In the genomic region with DNA sequence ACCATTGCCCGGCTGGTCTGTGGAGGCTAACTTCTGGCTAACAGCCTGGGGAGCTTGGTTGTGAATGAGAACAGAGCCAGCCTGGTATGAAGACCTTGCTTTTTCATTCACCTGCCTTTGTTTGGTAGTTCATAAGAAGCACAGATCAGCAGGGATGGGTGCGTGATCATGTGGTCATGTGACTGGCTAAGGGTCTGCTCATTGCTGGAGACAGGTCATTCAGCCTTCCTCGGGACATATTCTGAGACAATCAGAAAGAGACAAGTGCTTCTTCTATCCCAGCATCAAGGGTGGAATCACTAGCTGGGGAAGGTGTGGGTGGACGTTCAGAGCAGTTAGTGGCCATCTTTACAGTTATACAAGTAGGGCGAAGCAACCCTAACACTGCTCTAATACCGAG, we compare ENCODE assay signal across 18 mouse cellular contexts.
"Had no signal": no experiment of that assay in that cellular context is flagged by ENCODE, and none has a peak within 500 bp of the region (broad histone marks: within the 10 kb centered on the region; RNA-seq: fewer than 3 reads in every experiment).

No protein-coding gene starts in this region.

- DNase-seq: kidney, adult 11 months; kidney, adult 8-10 months; kidney, postnatal 10 days; kidney, postnatal 36 days; layer of hippocampus, postnatal 36 days; lung, embryonic 14.5 days; retina, postnatal 1 day; thymus, adult 2 months; thymus, postnatal 25 days had no signal

- H3K36me3 ChIP-seq: kidney, embryonic 15.5 days; midbrain, embryonic 12.5 days; midbrain, embryonic 15.5 days; neural tube, embryonic 13.5 days had no signal

- H3K4me1 ChIP-seq: kidney, embryonic 15.5 days; midbrain, embryonic 12.5 days; midbrain, embryonic 15.5 days; neural tube, embryonic 13.5 days had no signal

- H3K27ac ChIP-seq: kidney, embryonic 15.5 days; left cerebral cortex, adult 2 months; macrophage; midbrain, embryonic 12.5 days; midbrain, embryonic 15.5 days; neural tube, embryonic 13.5 days; stomach, postnatal 0 days had no signal

- H3K9me3 ChIP-seq: kidney, embryonic 15.5 days; midbrain, embryonic 12.5 days; midbrain, embryonic 15.5 days; neural tube, embryonic 13.5 days had no signal

- H3K4me3 ChIP-seq: kidney, embryonic 15.5 days; left cerebral cortex, adult 2 months; midbrain, embryonic 12.5 days; midbrain, embryonic 15.5 days; neural tube, embryonic 13.5 days had no signal

- ATAC-seq: lung, postnatal 0 days; midbrain, embryonic 15.5 days had no signal

- H3K27me3 ChIP-seq: kidney, embryonic 15.5 days; midbrain, embryonic 15.5 days; neural tube, embryonic 13.5 days had no signal

- H3K9ac ChIP-seq: kidney, embryonic 15.5 days; liver, embryonic 14.5 days; lung, embryonic 14.5 days; midbrain, embryonic 12.5 days; midbrain, embryonic 15.5 days; neural tube, embryonic 13.5 days had no signal

- H3K4me2 ChIP-seq: kidney, embryonic 15.5 days; lung, embryonic 14.5 days; midbrain, embryonic 12.5 days; midbrain, embryonic 15.5 days; neural tube, embryonic 13.5 days had no signal
